Mouse (Mus musculus) left cerebral cortex, postnatal 4 days (tissue): Measurements from ENCODE around the gene Blmh. TPM values are rescaled to one million over a fixed set of nuclear protein-coding genes. Genes with fewer than 3 reads are reported as not detected.

Experiments used
- DNase-seq: peaks from one replicate; pipeline ENCODE4 v3.0.0-alpha.2; 2022
- intact Hi-C: fragments of 180-260 bp; cut with DNase I; formaldehyde crosslinking; loops from one replicate; pipeline ENCODE4 v1.15.1; 2025
- total RNA-seq, 2 experiments: library from RNA; stranded (reverse); gene quantifications; 2 replicates each; pipeline ENCODE4 v1.2.3; 2021

Gene Blmh
- total RNA-seq, 2 experiments from 2014 or later = 80.8 to 89.7 TPM

DNA sequence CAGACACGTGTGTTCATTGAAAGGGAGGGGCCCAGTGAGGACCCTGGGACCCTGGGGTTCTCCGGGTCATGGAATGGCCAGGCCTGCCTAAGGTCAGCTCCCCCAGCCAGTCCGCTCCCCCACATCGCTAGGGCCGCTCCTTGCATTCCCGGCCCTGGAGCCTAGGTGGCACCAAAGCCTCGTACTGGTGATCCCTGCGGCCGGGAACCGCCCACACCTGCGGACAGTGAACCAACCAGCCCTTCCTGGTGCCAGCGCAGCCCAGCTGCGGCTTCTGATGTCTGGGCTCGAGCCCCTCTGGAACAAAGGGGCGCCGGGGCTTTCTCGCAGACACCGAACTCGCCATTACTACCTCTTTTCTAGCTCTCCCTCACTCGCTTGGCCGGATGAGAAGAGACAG is 72.7 kb downstream of the Blmh start:
- intact Hi-C loops = loop anchor here (5.0 kb wide), 1 partner anchor 95 kb away; no protein-coding TSS in a partner anchor
- peak; percentile 71 for DNase-seq

DNA sequence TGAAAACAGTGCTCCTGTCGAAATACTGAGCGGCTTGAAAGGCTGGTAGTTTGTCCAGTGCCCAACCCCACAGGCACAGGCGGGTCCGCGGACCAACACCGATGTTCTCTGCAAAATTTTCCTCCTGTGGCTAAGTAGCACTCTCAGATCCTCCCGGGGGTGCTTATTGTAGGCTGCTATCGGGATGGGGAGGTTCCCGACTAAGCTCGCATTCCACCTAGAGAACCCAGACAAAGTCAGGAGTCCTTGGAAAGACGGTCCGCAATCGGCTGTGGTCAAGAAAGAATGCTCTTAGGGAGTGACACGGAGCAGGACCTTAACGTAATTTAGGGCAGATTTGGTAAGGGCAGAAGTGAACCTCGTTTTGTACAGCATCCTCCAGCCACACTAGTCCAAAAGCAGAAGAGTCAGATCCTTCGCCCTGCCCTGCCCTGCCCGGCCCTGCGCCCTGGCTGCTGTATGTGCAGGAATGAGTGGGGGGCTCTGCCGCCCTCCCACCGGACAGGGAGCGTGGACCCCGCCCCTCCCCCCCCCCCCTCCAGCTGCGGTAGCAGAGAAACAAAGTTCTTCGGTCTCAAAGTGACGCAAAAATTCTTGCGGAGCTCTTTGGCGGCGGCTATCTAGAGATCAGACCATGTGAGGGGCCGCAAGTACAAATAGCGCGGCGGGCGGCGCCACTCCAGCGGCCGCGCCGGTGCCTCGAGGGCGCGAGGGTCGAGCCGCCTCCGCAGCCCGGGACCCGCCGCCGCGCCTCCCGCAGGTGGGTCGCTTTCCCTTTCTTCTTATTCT is 73.5 kb downstream of the Blmh start, which contains the start of gene Slc6a4:
Gene Slc6a4, plus strand, starts transcription at position 688 of the 789 bp plus-strand sequence.
- DNase-seq = no peak
- intact Hi-C loops = loop anchor here (5.0 kb wide), 1 partner anchor 94 kb away; no protein-coding TSS in a partner anchor

DNA sequence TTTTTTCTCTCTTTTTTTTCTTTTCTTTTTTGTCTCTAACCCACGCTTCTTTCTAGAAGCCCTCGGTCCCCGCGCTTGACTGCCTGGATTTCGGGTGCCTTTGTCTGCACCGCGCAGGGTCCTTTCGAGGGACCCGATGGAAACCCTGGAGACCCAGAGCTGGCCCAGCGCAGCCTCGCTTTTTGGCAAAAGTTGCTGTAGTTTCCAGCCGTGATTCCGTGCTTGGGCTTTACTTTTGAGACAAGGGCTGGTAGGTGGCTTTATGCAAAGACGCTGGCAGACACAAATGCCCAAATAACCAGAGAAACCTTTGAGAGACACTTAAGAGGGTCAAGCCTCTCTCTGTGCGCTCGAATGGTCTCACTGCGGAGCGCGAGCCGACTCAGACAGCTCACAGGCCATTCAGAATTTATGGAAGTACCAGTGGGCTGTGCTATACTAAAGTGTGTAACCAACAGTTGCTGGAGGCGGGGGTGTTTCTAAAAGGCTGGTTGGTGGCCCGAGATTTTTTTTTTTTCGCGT is 74.2 kb downstream of the Blmh start:
- intact Hi-C loops = loop anchor here (5.0 kb wide), 1 partner anchor 94 kb away; no protein-coding TSS in a partner anchor
- DNase-seq = no peak

DNA sequence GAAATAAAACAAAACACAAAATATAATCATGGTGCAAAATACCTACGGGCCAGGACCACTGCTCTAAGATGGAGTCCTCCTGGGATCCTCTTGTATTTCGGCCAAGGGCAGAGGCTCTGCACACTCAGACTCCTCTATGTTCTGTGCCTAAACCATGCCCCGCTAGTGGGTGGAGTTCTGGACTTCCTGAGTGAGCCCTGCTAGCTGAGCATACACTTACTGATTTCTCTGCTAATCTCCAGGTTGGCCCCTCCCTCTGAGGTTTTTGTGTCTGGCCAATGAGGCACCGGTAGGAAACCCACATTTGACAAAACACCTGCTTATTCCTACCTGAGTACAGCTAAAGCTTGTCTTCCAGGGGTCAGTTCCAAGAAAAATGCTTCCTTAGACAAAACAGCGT is 76.1 kb downstream of the Blmh start:
- intact Hi-C loops = no loop called here
- no peak for DNase-seq

DNA sequence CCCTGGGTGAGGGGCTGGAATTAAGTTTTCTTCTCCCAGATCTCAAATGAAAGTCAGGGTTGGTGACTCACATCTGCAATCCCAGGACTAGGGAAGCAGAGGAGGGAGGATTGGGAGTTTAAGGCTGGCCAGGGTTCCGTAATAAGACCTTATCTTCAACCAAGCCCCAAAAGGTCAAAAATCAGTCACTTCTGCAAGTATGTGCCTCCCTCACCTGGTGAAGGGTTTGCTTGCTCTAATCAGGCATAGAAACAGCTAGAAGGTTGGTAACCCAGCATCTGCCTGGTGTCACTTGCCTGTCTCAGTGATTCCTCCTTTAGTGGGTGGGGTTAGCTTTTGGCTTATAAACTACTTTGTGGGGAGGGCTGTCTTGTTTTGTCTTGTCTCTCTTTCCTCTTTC is 77.8 kb downstream of the Blmh start:
- intact Hi-C loops = no loop called here
- no peak for DNase-seq

DNA sequence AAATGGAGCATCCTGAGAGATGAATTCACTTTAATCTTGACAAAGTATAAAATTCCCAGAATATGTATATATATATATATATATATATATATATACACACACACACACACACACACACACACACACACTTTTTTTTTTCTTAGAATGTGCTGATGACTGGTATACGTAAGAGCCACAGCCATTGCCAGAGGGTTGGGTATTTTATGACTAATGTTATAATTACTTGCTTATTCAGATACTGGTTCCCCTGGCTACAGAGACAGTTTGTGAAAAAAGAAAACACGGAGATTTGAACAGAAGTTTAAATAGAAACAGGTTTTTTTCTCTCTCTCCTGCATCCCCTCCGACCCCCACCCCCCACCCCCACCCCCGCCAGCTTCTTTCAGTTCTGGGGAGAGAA is 81.3 kb downstream of the Blmh start:
- intact Hi-C loops = no loop called here

DNA sequence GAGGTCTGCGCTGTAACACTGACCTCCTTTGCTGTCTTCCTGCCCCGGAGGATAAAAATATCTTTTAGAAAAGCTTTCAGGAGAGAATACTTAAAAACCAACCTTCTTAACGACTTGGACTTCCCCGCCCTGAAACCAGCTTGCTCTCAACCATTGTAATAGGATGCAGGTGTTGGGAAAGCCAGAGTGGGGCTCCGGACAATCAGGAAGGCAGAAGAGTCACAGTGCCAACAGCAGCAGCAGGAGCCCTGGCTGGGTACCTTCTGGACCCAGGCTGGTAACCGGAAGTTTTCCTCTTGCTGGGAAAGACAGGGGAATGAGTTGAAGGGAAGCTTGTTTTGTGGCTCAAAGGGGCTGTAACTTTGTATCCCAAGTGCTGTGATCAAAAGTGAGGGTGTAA is 82.0 kb downstream of the Blmh start:
- intact Hi-C loops = no loop called here
- DNase-seq = peak; percentile 40

More for the DNA sequence above, 81.3 kb downstream of the Blmh start:
- DNase-seq = no peak

DNA sequence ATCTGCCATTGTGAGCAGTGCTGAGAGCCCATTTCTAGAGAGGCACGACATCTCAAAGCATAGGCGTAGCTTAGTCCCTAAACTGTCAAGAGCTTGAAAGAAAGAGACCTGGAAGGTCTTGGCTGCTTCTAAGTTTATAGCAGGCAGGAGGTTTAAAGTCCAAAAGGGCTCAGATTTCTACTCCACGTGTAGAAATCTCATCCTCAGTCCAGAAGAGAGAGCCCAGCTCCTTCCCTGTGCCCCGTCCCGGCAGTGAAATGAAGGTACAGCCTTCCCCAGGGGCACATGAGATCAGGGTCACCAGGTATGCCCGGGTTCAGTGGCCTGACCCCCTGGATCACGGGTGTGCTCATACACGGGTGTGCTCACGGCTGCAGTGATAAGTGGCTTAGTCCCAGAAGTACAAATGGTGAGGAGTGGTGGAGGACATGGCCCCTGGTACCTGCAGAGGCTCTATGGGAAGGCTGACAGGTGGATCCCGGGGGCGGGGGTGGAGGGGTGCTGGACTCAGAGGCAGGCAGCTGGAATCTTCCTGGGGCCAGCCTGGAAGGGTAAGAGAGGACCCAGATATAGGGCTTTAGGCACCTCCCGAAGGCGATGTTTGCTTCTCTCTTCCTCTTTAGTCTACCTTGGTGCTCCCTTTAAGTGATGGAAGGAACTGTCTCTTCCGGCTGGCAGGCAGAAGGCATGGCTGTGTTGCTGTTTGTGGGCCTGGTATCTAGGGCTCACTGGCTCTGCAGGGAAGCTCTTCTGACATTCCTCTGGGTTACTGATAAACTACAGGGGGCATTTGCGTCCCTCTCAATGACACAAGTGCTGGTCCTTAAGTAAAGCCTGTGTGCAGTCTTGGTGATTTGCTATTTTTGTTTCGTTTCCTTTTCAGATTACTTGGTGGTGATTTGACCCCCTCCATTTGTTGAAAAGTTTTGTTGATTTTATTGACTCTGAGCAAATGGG is 84.7 kb downstream of the Blmh start:
- DNase-seq = no peak
- intact Hi-C loops = no loop called here

DNA sequence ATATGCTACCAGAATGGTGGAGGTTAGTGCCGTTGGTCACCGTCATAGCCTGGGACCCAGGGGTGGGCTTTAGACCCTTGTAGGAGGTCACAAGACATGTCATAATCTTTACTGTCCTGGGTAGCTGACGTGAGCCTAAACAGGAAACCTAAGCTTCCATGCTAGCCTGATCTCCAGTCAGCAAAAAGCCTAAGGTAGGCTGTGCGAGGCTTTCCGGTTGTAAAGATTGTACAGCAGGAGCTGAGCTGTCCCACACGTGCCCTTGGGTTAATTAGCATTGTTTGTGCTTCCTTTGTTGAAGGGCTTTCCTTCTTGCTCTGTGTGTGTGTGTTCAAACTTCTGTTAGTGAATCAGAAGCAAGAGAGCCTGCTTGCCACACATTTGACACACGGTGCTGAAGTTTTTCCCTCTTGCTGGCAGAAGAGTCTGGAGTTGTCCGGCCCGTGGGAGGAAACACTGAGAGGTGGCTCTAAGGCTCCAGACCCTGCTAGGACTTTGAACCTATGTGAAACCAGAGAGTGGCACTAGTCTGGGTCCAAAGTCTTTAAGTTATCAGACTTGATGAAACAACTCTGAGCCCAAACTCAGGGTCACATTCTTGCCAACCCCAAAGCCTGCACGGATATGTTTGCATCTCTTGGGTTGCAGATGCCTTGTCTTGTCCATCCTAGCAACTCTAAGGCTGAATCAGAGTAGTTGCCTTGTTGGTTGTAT is 86.3 kb downstream of the Blmh start:
- no peak for DNase-seq
- intact Hi-C loops = no loop called here

DNA sequence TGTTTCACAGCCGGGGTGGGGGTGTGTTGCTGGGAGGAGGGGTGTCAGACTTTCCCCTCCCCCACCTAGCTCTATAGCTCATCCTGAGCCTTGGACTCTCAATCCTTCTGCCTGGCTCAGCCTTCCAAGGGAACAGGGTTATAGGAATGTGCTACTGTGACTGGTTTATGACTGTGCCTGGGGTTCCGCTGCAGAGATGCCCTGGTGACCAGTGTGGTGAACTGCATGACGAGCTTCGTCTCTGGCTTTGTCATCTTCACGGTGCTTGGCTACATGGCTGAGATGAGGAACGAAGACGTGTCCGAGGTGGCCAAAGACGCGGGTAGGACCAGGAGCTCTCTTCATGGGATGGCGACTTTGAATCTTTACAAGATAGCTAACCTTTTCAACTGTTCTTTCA is 93.4 kb downstream of the Blmh start:
- intact Hi-C loops = no loop called here
- no peak for DNase-seq

DNA sequence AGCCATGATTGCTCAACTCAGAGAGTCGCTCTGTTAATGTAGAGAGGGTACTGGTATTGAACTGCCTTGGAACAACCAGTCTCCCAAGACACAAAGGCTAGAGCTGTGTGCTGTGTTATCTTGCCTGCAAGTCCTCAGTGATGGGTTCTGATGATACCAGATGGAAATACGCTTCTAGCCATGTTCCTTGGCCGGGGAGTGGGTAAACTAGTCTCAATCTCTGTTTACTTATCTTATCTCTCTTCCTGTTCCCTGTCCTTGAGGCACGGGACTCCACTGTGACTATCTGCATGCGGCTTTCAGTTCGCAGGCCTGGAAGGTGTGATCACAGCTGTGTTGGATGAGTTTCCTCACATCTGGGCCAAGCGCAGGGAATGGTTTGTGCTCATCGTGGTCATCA is 94.9 kb downstream of the Blmh start:
- no peak for DNase-seq
- intact Hi-C loops = no loop called here

DNA sequence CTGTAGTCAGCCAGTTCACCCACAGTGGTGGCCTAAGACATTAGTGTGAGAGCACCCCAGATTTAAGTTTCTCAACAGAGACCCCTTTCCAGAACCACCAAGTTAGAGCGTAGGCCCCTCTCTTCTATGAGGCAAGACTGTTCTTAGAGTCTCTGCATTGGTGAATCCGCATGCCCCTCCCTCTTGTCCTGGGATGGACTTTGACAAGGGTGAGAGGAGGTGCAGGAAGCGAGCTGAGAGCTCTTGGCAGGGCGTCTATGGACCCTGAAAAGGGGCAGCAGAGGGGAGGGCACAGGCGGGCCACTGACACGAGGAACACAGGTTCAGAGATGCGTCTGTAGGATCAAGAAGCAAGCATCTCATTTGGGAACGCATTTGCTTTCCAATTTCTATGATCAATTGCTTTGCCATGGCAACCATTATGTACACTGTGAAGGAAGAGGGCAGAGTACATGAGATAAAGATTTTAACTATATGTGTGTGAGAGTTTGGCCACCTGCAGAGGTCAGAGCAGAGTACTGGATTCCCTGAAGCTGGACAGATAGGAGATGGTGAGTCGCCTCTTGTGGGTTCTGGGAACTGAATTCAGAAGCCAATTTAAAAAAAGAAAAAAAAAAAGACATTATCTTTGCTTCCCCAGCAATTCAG is 97.3 kb downstream of the Blmh start:
- no peak for DNase-seq
- intact Hi-C loops = no loop called here

DNA sequence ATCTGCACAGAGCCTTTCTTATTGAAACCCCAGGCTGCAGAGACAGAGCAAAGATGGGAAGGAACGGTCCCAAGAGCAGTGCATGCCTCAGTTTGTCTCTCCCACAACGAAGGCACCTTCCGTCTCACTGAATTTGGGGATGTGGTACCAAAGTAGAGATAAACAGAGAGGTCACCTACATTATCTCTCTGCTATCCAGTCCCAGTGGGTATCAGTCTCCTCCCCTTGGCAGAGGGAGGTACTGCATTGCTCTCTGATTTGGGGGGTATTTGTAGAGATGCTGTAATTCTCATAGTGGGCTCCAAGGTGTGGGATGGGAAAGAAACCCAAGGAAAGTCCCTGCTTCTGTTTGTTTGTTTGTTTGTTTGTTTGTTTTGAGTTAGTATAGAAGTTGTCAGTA is 102.0 kb downstream of the Blmh start:
- no peak for DNase-seq
- intact Hi-C loops = no loop called here

DNA sequence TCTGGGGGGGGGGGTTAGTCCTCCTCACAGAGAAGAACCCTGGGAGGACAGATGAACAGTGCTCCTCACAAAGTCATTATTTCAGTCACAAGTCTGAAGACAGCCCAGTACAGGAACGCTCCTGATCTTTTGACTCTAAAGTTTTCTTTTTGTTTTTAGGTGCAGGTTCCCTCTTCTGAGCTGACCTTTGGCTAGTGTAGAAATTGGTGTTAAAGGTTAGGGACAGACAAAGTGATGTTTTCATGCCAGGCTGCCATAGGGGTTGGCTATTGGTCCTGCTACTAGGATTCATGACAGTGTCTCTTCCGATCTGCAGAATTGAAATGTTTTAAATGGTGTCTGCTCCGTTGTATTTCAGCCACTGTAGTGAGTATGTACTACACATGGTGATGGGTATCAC is 103.5 kb downstream of the Blmh start:
- no peak for DNase-seq
- intact Hi-C loops = no loop called here

DNA sequence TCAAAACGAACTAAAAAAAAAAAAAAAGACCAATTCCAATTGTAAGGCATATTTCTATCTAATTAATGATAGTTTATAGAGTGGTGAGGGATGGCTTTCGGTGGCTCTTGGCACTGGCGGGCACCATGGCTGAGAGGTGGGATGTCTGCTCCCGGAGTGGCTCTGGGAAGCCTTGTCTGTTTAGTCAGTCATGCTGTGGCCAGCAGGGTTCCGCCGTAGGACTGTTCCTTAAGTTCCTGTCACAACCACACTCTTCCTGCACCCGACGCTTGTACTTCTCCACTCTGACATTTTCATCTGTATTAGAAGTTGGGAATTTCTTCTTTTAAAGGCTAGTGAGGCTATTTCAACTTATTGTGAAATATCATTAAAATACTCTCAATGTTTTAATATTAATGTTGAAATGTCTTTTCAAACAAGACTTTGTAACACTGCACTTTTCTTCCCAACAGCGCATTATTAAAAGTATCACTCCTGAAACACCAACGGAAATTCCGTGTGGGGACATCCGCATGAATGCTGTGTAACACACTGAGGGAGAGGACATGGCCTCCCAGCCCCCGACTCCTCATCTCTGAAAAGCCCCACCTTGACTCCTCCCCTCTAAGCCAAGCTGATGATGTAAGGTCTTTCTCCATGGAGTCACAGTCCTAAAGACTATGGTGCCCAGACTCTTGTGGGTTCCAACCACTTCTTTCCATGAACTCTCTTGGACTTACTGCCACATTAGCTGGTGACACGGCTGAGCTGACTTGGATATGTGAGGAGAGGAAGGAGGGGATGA is 106.7 kb downstream of the Blmh start:
- no peak for DNase-seq
- intact Hi-C loops = no loop called here
